Mouse (Mus musculus) forebrain, embryonic 16.5 days (tissue): Measurements from ENCODE around the gene Btbd9. TPM values are rescaled to one million over a fixed set of nuclear protein-coding genes. Genes with fewer than 3 reads are reported as not detected.

Experiments
- ATAC-seq: fragments of 200-750 bp; cut with Nextera tagmentation; 2 replicates; pipeline ENCODE4 v1.8.0; 2017; ENCODE audit warnings: mild to moderate bottlenecking, moderate library complexity
- H3K27ac ChIP-seq: fragments of 300-500 bp; sonication (generic); 2 replicates; pipeline ENCODE4 v1.5.1; 2014; ENCODE audit warnings: low read length, control low read depth
- H3K27me3 ChIP-seq: fragments of 300-500 bp; sonication (generic); replicated peaks from 2 replicates; pipeline ENCODE4 v1.6.1; 2014; ENCODE audit warnings: low read length; ENCODE audit not compliant: control insufficient read depth, insufficient read depth
- H3K36me3 ChIP-seq: fragments of 300-500 bp; sonication (generic); 2 replicates; pipeline ENCODE4 v1.6.1; 2014; ENCODE audit not compliant: control insufficient read depth, insufficient read depth
- H3K4me1 ChIP-seq: fragments of 300-500 bp; sonication (generic); replicated peaks from 2 replicates; pipeline ENCODE4 v1.6.1; 2014; ENCODE audit warnings: low read length; ENCODE audit not compliant: control insufficient read depth, insufficient read depth
- H3K4me2 ChIP-seq: fragments of 300-500 bp; sonication (generic); 2 replicates; pipeline ENCODE4 v1.6.1; 2014; ENCODE audit warnings: mild to moderate bottlenecking, low read length, control low read depth
- H3K4me3 ChIP-seq: fragments of 300-500 bp; sonication (generic); replicated peaks from 2 replicates; pipeline ENCODE4 v1.5.1; 2014; ENCODE audit warnings: mild to moderate bottlenecking, low read length, control low read depth
- H3K9ac ChIP-seq: fragments of 300-500 bp; sonication (generic); replicated peaks from 2 replicates; pipeline ENCODE4 v1.6.1; 2014; ENCODE audit warnings: low read depth, low read length, control low read depth
- H3K9me3 ChIP-seq: fragments of 300-500 bp; sonication (generic); 2 replicates; pipeline ENCODE4 v1.6.1; 2016; ENCODE audit warnings: low read length; ENCODE audit not compliant: control insufficient read depth
- WGBS: fragments of 180-500 bp; shearing (Covaris S2); extraction: QIAGEN DNeasy Blood & Tissue Kit; methylation state at CpG from one replicate; pipeline ENCODE4 v1.1.7; 2014; 5-methylcytosine and 5-hydroxymethylcytosine counted together
- polyA plus RNA-seq: library from polyadenylated mRNA; unstranded; fragments of >200 nt; fragmentation: Nextera tagmentation; extraction: Ambion mirVana; gene quantifications from 2 replicates; pipeline ENCODE4 v1.2.1, GENCODE M21; 2015

Gene Btbd9
- polyA plus RNA-seq, 1 experiment from 2014 or later, result 141 TPM

DNA sequence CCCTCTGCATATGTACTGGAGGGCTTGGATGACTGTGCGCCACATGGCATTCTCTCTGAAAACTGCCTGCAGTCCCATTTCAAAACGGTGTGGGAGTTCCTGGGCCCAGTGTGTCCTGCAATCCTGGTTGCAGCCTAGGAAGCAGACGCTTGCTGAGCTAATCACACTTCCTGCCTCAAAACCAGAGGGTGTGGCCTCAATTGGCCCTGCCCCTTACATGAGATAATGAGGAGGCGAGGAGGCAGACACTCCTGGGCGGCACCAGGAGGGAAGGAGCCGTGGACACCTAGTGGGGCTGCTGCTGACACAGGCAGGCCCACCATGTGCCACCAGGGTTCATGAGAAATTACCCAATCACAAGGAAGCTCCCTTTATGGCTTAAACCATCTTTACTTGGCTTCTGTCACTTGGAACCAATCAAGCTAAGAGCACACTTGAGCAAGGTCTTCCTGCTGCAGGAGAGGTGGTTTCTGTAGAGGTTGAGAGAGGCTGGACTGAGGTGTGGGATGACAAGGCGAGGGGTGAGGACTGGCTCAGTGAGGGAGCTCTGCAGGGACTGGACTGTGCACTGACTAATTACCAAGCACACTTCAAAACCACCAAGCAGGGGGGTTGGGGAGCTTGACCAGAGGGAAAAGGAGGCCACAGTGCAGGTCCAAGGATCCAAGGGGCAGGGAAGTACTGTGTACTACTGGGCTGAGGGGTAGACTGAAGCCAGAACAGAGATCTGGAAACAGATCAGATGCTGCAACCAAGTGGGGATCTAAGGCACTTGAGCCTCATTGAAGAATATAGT lies 295.8 kb downstream of the Btbd9 start:
- Histone ChIP-seq H3K27ac (no peak overlapping the region), H3K9me3 (no peaks in the 10 kb centered on the region), H3K27me3 (no peaks in the 10 kb centered on the region), H3K36me3 (no peaks in the 10 kb centered on the region), H3K9ac (no peak overlapping the region), H3K4me1 (peaks cover 19% of the 10 kb centered on the region), H3K4me3 (no peak overlapping the region), H3K4me2 (no peak overlapping the region)
- peak; percentile 36; the same call in 1 of the 2 replicates for ATAC-seq
- WGBS, result 29% methylated on average over 7 of the region's 7 CpGs

DNA sequence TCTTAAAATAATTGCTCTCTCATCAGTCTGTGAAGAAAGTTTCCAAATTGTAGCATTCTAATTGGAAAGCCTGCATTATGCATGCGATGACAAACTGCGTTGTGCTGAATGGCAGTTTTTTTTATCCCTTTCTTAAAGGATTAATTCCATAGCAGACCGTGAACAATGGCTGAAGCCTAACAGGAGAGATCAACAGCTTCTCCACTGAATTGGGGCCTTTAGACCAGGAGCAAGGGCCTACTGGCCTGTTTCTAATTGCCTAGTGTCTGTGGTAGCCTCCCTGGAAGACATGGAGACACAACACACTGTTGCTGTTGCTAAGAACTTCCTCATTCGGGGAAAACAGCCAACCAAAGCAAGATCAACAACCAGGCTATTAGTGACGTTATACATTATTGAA lies 296.6 kb downstream of the Btbd9 start:
- H3K4me3 ChIP-seq, result no peak overlapping the region

DNA sequence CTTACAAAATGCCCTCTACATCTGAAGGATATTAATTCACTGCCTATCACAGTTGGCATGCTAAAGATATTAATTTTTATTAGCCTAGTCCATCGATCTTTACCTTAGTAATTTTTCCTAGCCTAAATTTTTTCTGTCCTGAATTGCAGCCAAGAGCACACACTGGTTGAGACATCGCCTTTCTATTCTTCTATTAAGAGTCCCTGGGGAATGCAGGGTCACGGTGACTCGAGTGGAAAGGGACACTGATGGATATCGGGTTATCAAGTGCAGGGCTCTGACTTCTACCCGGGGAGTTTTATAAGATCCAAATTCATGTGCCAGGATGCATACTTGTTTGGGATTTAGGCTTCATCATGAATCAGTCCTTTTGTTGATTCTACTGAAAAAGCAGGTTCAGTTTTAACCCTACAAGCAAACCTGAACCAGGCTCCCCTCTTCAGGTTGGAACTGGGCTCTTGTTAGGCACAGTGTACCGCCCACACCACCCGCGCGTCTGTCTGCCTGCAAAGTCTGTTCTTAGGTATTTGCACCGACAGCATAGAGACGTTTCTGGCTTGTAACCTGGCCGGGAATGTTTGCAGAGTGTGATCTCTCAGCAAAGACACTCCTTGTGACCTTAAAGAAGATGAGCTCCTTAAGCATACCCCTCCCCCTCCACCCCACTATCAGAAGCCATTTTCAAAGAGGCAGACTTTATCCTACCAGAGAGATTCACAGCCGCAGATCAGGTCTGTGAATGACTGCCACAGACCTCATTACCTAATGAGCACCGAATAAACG lies 297.5 kb downstream of the Btbd9 start:
- Histone ChIP-seq H3K27ac (no peak overlapping the region), H3K4me2 (no peak overlapping the region), H3K36me3 (no peaks in the 10 kb centered on the region), H3K4me1 (peaks cover 16% of the 10 kb centered on the region), H3K27me3 (no peaks in the 10 kb centered on the region), H3K9me3 (no peaks in the 10 kb centered on the region), H3K9ac (no peak overlapping the region), H3K4me3 (no peak overlapping the region)
- 16% methylated on average over 16 of the region's 16 CpGs for WGBS
- no peak for ATAC-seq

More for the DNA sequence above, 296.6 kb downstream of the Btbd9 start:
- Histone ChIP-seq H3K9me3 (no peaks in the 10 kb centered on the region), H3K36me3 (no peaks in the 10 kb centered on the region), H3K27me3 (no peaks in the 10 kb centered on the region), H3K4me2 (no peak overlapping the region), H3K4me1 (peaks cover 16% of the 10 kb centered on the region), H3K9ac (no peak overlapping the region), H3K27ac (no peak overlapping the region)
- WGBS, result 3% methylated on average over 5 of the region's 5 CpGs
- ATAC-seq, result peak; percentile 57; the same call in 1 of the 2 replicates

DNA sequence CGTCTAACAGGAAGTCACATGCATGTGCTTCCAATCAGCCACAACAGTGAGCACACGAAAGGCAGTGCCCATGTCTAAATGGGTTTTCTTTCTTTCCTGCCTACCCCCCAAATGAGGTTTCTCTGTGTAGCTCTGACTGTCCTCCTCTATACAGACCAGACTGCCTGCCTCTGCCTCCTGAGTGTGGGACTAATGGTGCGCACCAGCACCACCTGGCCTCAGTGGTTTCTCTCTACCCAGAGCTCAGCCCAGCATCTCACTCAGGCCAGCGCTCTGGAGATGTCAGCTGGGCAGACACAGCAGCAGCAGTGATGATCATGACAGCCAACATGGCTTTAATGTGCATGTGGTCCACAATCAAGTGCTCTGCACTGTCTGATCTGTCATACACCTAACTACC lies 299.8 kb downstream of the Btbd9 start:
- 91% methylated on average over 4 of the region's 4 CpGs for WGBS
- Histone ChIP-seq H3K9ac (no peak overlapping the region), H3K9me3 (no peaks in the 10 kb centered on the region), H3K4me3 (no peak overlapping the region), H3K4me1 (peaks cover 22% of the 10 kb centered on the region), H3K27me3 (no peaks in the 10 kb centered on the region), H3K4me2 (no peak overlapping the region), H3K36me3 (no peaks in the 10 kb centered on the region), H3K27ac (no peak overlapping the region)
- ATAC-seq, result no peak

DNA sequence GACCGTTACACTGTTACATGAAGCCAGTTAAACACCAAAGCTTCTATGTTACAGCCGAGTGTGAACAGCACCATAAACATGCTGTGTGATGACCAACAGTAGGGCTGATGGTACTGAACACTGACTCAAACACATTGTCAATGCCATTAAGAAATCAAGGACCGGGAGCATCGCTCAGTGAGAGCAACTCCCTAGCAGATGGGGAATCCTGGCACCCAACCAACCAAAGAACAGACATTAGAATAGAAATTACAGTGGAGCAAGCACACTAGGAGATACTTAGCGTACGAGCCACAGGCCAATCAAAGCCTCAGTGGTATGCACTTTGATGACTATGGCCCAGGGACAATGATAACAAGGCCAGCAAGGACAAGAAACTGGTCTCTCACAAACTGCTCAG lies 303.5 kb downstream of the Btbd9 start:
- WGBS, result 56% methylated on average over 6 of the region's 6 CpGs
- H3K27ac ChIP-seq, result no peak overlapping the region
- peak; percentile 40 for ATAC-seq
- H3K9ac ChIP-seq, result no peak overlapping the region
- no peak overlapping the region for H3K4me3 ChIP-seq
- no peaks in the 10 kb centered on the region for H3K27me3 ChIP-seq
- no peaks in the 10 kb centered on the region for H3K36me3 ChIP-seq
- no peak overlapping the region for H3K4me2 ChIP-seq
- peaks cover 6% of the 10 kb centered on the region for H3K4me1 ChIP-seq
- no peaks in the 10 kb centered on the region for H3K9me3 ChIP-seq

DNA sequence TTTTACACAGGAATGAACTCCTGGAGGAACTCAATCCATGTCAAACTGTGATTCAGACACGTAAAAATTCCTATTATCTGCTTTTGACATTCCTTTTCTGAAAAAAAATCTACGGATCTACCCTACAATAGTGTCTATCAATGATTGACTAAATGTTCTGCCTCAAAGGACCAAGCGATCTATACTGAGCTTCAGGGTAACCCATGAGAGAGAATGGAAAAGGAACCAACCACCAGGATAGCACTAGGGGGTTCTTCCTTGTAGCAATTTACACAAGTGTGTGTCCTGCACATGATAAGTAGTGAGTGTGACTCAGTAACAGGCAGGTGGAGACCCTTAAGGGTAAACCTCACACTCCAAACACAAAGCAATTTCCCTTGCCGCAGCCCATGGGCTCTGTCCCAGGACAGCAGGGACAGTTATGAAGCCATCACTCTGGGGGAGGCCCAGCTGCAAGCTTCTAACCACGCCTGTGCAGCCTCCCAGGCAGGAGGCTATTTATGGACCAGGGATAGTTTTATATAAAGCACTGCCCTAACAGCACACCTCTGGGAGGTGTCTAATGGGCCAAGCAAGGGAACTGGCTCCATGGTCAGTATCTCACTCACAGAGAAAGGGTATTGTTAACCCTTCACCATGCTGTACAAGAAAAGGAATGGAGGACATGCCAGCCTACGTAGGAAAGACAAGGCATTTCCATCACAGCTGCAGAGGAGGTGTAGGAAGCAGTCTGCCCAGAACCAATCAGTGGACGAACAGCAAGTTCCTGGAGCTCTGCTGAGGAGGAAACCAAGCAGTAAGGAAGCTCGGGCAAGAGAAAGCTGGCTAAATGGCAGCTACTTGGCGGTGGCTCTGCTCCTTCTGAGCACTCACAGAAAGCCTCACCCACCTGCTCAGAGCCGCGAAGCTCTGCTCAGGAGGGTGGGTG lies 306.9 kb downstream of the Btbd9 start:
- Histone ChIP-seq H3K27ac (no peak overlapping the region), H3K4me3 (no peak overlapping the region), H3K27me3 (no peaks in the 10 kb centered on the region), H3K36me3 (no peaks in the 10 kb centered on the region), H3K4me2 (no peak overlapping the region), H3K9me3 (no peaks in the 10 kb centered on the region), H3K9ac (no peak overlapping the region), H3K4me1 (peaks cover 6% of the 10 kb centered on the region)
- no peak for ATAC-seq
- 77% methylated on average over 11 of the region's 11 CpGs for WGBS

DNA sequence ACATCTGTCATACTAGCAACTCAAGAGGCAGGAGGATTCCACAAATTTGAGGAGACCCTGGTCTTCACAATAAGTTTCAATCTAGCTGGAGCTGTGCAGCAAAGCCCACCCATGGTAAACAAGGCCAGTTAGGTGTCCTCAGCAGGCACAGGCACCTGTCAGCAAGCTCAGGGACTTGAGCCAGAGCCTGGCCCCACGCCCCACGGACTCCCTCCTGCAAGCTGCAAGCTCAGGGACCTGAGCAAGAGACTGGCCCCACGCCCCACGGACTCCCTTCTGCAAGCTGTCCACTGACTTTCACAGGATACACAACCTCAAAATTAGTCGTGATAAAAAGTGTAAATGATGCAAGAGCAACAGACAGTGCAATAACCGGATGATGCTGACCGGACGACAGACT lies 307.8 kb downstream of the Btbd9 start:
- 90% methylated on average over 8 of the region's 8 CpGs for WGBS
- Histone ChIP-seq H3K4me2 (no peak overlapping the region), H3K9me3 (no peaks in the 10 kb centered on the region), H3K4me3 (no peak overlapping the region), H3K36me3 (no peaks in the 10 kb centered on the region), H3K9ac (no peak overlapping the region), H3K27ac (no peak overlapping the region), H3K27me3 (no peaks in the 10 kb centered on the region), H3K4me1 (peaks cover 7% of the 10 kb centered on the region)
- ATAC-seq, result no peak

DNA sequence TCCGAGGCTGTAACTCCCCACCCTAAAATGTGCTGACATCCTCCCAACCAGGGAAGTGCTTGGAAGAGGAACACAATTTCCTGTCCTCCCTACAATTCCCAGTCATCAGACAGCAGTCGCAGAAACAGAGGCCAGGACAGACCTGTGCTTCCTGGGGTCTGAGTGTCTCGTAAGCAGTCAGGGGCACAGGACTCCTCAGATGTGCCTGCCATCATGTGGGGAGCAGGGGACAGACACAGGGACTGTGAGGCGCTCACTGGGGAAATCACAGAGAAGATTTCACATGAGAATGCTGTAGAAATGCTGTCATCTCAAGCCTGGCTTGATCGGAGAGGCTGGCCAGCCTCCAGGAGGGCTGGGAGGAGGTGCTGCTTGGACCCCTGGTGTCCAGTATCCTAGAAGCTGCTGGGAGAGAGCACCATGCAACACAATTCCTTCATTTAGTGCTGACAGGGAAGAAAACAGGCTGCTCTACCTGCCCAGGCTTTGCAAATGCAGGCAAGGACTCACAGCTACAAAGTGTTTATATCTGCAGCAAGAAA lies 308.8 kb downstream of the Btbd9 start:
- no peak overlapping the region for H3K4me2 ChIP-seq
- H3K9ac ChIP-seq, result no peak overlapping the region
- no peak for ATAC-seq
- 79% methylated on average over 5 of the region's 5 CpGs for WGBS
- H3K4me1 ChIP-seq, result peaks cover 10% of the 10 kb centered on the region
- H3K9me3 ChIP-seq, result no peaks in the 10 kb centered on the region
- no peaks in the 10 kb centered on the region for H3K36me3 ChIP-seq
- H3K27me3 ChIP-seq, result no peaks in the 10 kb centered on the region
- H3K27ac ChIP-seq, result no peak overlapping the region
- no peak overlapping the region for H3K4me3 ChIP-seq
